Mouse (Mus musculus) liver, embryonic 14.5 days (tissue): ENCODE results near the gene Rab21. TPM values are rescaled to one million over a fixed set of nuclear protein-coding genes. Genes with fewer than 3 reads are reported as not detected.

Experiments used
- ATAC-seq: fragments of 200-750 bp; cut with Nextera tagmentation; 2 replicates; pipeline ENCODE4 v1.8.0; 2017; ENCODE audit warnings: moderate number of reproducible peaks, mild to moderate bottlenecking, moderate library complexity; ENCODE audit not compliant: insufficient read depth
- DNase-seq, 3 experiments: peaks; one replicate each; pipeline ENCODE4 v3.0.0-alpha.2; 2012 to 2013; ENCODE audit warnings: low read depth in 3 of 3, low spot score in 3 of 3
- H3K27ac ChIP-seq: fragments of 300-500 bp; sonication (generic); 2 replicates; pipeline ENCODE4 v1.5.1; 2014; ENCODE audit warnings: moderate library complexity, mild to moderate bottlenecking, control low read depth, inconsistent platforms
- H3K27me3 ChIP-seq: fragments of 300-500 bp; sonication (generic); 2 replicates; pipeline ENCODE4 v1.6.1; 2014; ENCODE audit warnings: mild to moderate bottlenecking, low read length, moderate library complexity; ENCODE audit not compliant: control insufficient read depth, insufficient read depth
- H3K36me3 ChIP-seq: fragments of 300-500 bp; sonication (generic); replicated peaks from 2 replicates; pipeline ENCODE4 v1.6.1; 2014; ENCODE audit warnings: low read depth; ENCODE audit not compliant: control insufficient read depth, insufficient read depth
- H3K4me1 ChIP-seq, 2 experiments: fragments of 200-500 bp in 1 of 2; fragments of 300-500 bp in 1 of 2; sonication (generic) in 1 of 2; replicated peaks; 2 replicates each; pipeline ENCODE4 v1.6.1; 2012 to 2014; ENCODE audit warnings: antibody characterized with exemption in 1 of 2, inconsistent platforms in 1 of 2, low read length in 1 of 2; ENCODE audit not compliant: control insufficient read depth in 2 of 2, insufficient read depth in 2 of 2
- H3K4me2 ChIP-seq: fragments of 300-500 bp; sonication (generic); 2 replicates; pipeline ENCODE4 v1.6.1; 2014; ENCODE audit warnings: low read depth, mild to moderate bottlenecking, control low read depth, moderate library complexity
- H3K4me3 ChIP-seq, 2 experiments: fragments of 200-500 bp in 1 of 2; fragments of 300-500 bp in 1 of 2; sonication (generic) in 1 of 2; 2 replicates each; pipeline ENCODE4 v1.5.1; 2012 to 2014; ENCODE audit warnings: low read depth in 2 of 2, low read length in 2 of 2, mild to moderate bottlenecking in 2 of 2, control low read depth in 1 of 2, inconsistent platforms in 1 of 2, moderate library complexity in 1 of 2; ENCODE audit not compliant: insufficient read depth in 1 of 2
- H3K9ac ChIP-seq: fragments of 300-500 bp; sonication (generic); replicated peaks from 2 replicates; pipeline ENCODE4 v1.6.1; 2014; ENCODE audit warnings: mild to moderate bottlenecking, control low read depth, moderate library complexity
- H3K9me3 ChIP-seq: fragments of 300-500 bp; sonication (generic); 2 replicates; pipeline ENCODE4 v1.6.1; 2016; ENCODE audit warnings: low read length, mixed read lengths; ENCODE audit not compliant: control insufficient read depth
- CTCF ChIP-seq: IDR thresholded peaks from 2 replicates; pipeline ENCODE4 v1.5.1; 2016; ENCODE audit warnings: antibody characterized with exemption, low read depth, control low read depth
- EP300 ChIP-seq: IDR thresholded peaks from 2 replicates; pipeline ENCODE4 v1.6.1; 2016; ENCODE audit warnings: antibody characterized with exemption, low read depth
- WGBS: fragments of 180-500 bp; shearing (Covaris S2); extraction: QIAGEN DNeasy Blood & Tissue Kit; methylation state at CpG from one replicate; pipeline ENCODE4 v1.1.7; 2014; ENCODE audit not compliant: insufficient replicate concordance; 5-methylcytosine and 5-hydroxymethylcytosine counted together
- polyA plus RNA-seq, 2 experiments: library from polyadenylated mRNA; depleted of rRNA in 1 of 2; stranded (reverse) in 1 of 2; unstranded in 1 of 2; fragments of >200 nt; fragmentation: Nextera tagmentation in 1 of 2; extraction: Ambion mirVana in 1 of 2; gene quantifications; 2 replicates each; pipeline versions ENCODE4 v1.2.1 to v1.2.3; 2012 to 2014

The Rab21 gene
- polyA plus RNA-seq, 2 experiments = 2.9 to 6.7 TPM

DNA sequence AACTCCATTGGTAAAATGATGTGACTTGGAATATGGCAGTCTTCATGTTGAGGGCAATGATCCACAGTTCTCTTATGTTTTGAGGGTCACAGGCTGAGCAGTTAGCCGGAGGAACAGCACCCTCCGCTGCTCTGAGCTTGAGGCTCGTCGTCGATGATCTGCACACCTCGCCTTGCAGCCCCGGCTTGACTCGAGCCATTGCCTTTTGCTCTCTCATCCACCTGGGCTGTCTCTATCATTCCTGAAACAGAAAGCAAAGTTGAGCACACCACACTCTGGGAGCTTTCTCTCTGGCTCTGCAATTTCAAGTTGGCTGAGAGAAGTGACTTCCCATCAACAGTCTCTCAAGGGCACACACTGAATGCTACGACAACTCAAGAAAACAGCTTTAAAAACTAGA is 24.7 kb downstream of the Rab21 start:
- Histone ChIP-seq H3K9ac (no peak overlapping the region), H3K9me3 (no peaks in the 10 kb centered on the region), H3K27me3 (no peaks in the 10 kb centered on the region), H3K4me2 (no peak overlapping the region), H3K4me1 (no peaks in the 10 kb centered on the region), H3K27ac (no peak overlapping the region), H3K4me3 (no peak overlapping the region), H3K36me3 (peaks cover 18% of the 10 kb centered on the region)
- DNase-seq (no peak), ATAC-seq (no peak)
- WGBS = 90% methylated on average over 9 of the region's 9 CpGs
- TF ChIP-seq EP300 = no peak
- no peak for TF ChIP-seq CTCF

GRCm38 (mm10) chr10:115288856-115289255 is 26.5 kb downstream of the Rab21 start:
- no peak for DNase-seq
- H3K9me3 ChIP-seq = no peaks in the 10 kb centered on the region
- 73% methylated on average over 8 of the region's 8 CpGs for WGBS
- no peak for TF ChIP-seq EP300
- no peaks in the 10 kb centered on the region for H3K27me3 ChIP-seq
- no peak overlapping the region for H3K4me3 ChIP-seq
- H3K36me3 ChIP-seq = peaks cover 12% of the 10 kb centered on the region
- no peaks in the 10 kb centered on the region for H3K4me1 ChIP-seq
- H3K4me2 ChIP-seq = no peak overlapping the region
- ATAC-seq = peak; percentile 19; the same call in 1 of the 2 replicates
- no peak overlapping the region for H3K27ac ChIP-seq
- H3K9ac ChIP-seq = no peak overlapping the region

- Histone ChIP-seq H3K9ac (no peak overlapping the region), H3K9me3 (no peaks in the 10 kb centered on the region), H3K4me3 (no peak overlapping the region), H3K27ac (no peak overlapping the region), H3K36me3 (no peaks in the 10 kb centered on the region; the same call in 1 of the 2 replicates), H3K4me1 (no peaks in the 10 kb centered on the region), H3K27me3 (no peaks in the 10 kb centered on the region), H3K4me2 (no peak overlapping the region)
- 69% methylated on average over 10 of the region's 10 CpGs for WGBS
- ATAC-seq = no peak
- TF ChIP-seq EP300 = no peak
- no peak for TF ChIP-seq CTCF
- DNase-seq = no peak
Observed at GRCm38 (mm10) chr10:115284170-115284569, 31.2 kb downstream of the Rab21 start.

DNA sequence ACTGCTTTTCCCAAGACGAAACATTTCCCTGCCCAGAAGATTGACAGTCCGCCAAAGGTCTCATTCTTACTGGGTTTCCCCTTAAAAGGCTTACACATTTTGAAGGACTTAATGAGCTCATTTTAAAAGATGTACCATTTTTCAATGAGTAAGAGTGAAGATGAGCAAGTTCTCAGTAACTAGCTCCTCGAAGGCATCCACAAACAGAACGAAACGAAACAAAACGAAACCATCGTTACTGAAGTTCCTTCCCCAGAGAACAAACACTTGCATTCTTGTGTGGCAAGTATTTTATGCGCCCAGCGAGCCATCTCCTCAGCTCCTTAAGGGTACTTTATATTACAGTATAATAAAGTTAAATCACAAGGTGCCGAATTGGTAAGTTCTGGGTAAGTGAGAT is 34.0 kb downstream of the Rab21 start:
- ATAC-seq (no peak), DNase-seq (no peak)
- no peak for TF ChIP-seq EP300
- TF ChIP-seq CTCF = no peak
- Histone ChIP-seq H3K4me3 (no peak overlapping the region), H3K27me3 (no peaks in the 10 kb centered on the region), H3K4me1 (no peaks in the 10 kb centered on the region), H3K9ac (no peak overlapping the region), H3K4me2 (no peak overlapping the region), H3K36me3 (no peaks in the 10 kb centered on the region), H3K9me3 (no peaks in the 10 kb centered on the region), H3K27ac (no peak overlapping the region)
- 81% methylated on average over 10 of the region's 10 CpGs for WGBS

DNA sequence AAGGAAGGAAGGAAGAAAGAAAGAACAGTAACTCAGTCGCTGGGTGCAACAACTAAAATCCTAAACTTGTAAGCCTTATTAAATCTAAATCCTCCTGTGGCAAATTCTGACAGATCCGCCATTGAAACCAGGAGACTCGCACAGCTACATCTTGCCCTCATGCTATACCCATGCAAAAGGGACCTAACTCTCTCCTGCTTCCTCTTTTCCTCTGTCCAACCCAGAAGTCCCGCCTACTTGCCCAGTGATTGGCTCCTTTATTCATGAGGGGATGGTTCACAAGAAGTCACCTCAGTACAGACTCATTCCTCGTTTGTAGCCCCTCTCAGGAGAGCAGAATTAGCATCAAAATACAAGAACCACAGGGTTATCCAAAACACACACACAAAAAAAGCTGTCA is 43.7 kb downstream of the Rab21 start:
- H3K27ac ChIP-seq = no peak overlapping the region
- DNase-seq (no peak), ATAC-seq (no peak)
- 46% methylated on average over 5 of the region's 5 CpGs for WGBS
- H3K27me3 ChIP-seq = no peaks in the 10 kb centered on the region
- H3K9me3 ChIP-seq = no peaks in the 10 kb centered on the region
- TF ChIP-seq CTCF (no peak), EP300 (no peak)
- no peaks in the 10 kb centered on the region for H3K36me3 ChIP-seq
- H3K9ac ChIP-seq = no peak overlapping the region
- H3K4me3 ChIP-seq = no peak overlapping the region
- H3K4me2 ChIP-seq = no peak overlapping the region
- H3K4me1 ChIP-seq = no peaks in the 10 kb centered on the region
